Mouse (Mus musculus): ENCODE data around the gene Rpn1. TPM values are rescaled to one million over a fixed set of nuclear protein-coding genes. Genes with fewer than 3 reads are reported as not detected.

The Rpn1 gene
- polyA plus RNA-seq, 1 experiment, result 305 TPM

DNA sequence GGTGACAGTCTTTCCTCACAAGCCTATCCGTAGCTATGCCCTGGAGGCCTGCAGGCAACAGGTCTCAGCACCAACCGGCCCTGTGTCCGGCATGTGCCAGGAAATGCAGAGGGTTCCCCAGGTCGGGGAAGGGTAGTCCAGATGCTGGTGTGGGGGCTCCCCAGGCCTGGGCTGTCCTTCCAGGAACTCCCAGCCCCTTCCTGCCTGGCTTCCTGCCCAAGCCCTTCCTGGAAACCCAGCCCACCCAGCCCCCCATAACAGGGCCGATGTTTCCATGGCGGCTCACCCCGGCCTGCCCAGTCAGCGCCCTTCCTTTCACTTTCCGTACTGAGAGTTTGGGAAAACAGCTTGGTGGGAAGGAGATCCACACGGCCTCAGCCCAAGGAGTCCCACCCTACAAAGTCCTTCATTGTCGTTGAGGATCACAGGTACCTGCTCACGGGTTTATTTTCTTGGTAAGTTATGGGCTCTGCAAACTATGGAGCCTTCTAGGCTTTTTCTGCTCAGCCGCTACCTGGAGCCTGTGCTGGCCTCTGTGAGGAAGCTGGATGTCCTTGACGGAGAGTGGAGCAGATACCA, 67.9 kb downstream of the Rpn1 start:
- WGBS, result 70% methylated on average over 14 of the region's 14 CpGs
- no peak for DNase-seq (ENCODE audit: low read depth, low spot score)

DNA sequence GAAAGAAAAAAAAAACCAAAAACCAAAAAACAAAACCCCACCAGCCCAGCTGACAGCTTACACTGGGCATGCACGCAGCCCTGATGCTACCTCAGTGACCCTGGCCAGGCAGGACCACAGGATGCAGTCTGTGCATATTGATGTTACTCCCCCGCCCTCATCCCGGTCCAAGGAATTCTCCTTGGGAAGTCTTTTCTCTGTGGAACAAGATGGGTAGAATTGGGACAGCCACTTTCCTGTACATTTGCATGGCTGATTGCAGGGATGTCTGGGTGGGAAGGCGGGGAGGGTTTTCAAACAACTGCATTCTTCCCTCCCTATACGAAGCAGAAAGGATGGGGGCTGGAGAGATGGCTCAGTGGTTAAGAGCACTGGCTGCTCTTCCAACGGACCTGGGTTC, 68.7 kb downstream of the Rpn1 start:
- no peak for DNase-seq (ENCODE audit: low read depth, low spot score)
- 71% methylated on average over 6 of the region's 6 CpGs for WGBS

Other genes starting within 250 kb of the Rpn1 start
- 0.16 and 1.2 TPM in 2 replicates for gene Gm45140, start 248.7 kb upstream of the Rpn1 start, polyA plus RNA-seq (2012; rRNA removed)
- 12.4 and 17.4 TPM in 2 replicates for gene Isy1, start 245.7 kb upstream of the Rpn1 start, polyA plus RNA-seq (2012; rRNA removed)
- 177 and 180 TPM in 2 replicates for gene Cnbp, start 233.4 kb upstream of the Rpn1 start, polyA plus RNA-seq (2012; rRNA removed)
- 68.1 and 77.5 TPM in 2 replicates for gene Copg1, start 196.7 kb upstream of the Rpn1 start, polyA plus RNA-seq (2012; rRNA removed)
- gene Hmces, start 170.5 kb upstream of the Rpn1 start, polyA plus RNA-seq (2012; rRNA removed), result 19.4 and 20.3 TPM in 2 replicates
- 3.0 and 5.0 TPM in 2 replicates for gene H1fx, start 102.8 kb upstream of the Rpn1 start, polyA plus RNA-seq (2012; rRNA removed)
- gene Rab7, start 39.2 kb upstream of the Rpn1 start, polyA plus RNA-seq (2012; rRNA removed), result 144 and 174 TPM in 2 replicates
- 1.7 and 2.6 TPM in 2 replicates for gene Gata2, start 109.4 kb downstream of the Rpn1 start, polyA plus RNA-seq (2012; rRNA removed)
- gene Dnajb8, start 137.8 kb downstream of the Rpn1 start, polyA plus RNA-seq (2012; rRNA removed), result not detected in 2 replicates

All from large intestine, adult 2 months (tissue).